Mouse (Mus musculus): Measurements from ENCODE around the gene Sec22c. TPM values are rescaled to one million over a fixed set of nuclear protein-coding genes. Genes with fewer than 3 reads are reported as not detected.

Gene Sec22c
- total RNA-seq (2023): 10 to 100 TPM; 27.3 to 30.4 TPM

GRCm38 (mm10) chr9:121704646-121705625 lies at the start of gene Sec22c:
Gene Sec22c (minus strand): TSS chr9:121705490.

GRCm38 (mm10) chr9:121718792-121719318 lies 13.6 kb upstream of the Sec22c start, which contains the start of gene Nktr:
Gene Nktr (plus strand): TSS chr9:121719169.

GRCm38 (mm10) chr9:121709898-121710583 lies 4.8 kb upstream of the Sec22c start, which contains the start of gene Ss18l2:
Gene Ss18l2 (plus strand): TSS chr9:121710329.

GRCm38 (mm10) chr9:121642401-121643181 lies 62.7 kb downstream of the Sec22c start, which contains the start of gene Vipr1:
Gene Vipr1 (plus strand): TSS chr9:121642716.

GRCm38 (mm10) chr9:121642001-121642400 lies 63.3 kb downstream of the Sec22c start, which contains the start of gene Lyzl4:
Gene Lyzl4 (minus strand): TSS chr9:121642096.

Other genes with a start within 250 kb of the Sec22c start
- gene Cck, start 209.8 kb downstream of the Sec22c start, total RNA-seq (2023): not detected
- gene Lyzl4, start 63.4 kb downstream of the Sec22c start, total RNA-seq (2023): not detected
- gene Vipr1, start 62.8 kb downstream of the Sec22c start, total RNA-seq (2023): 1 to 10 TPM in 1 of 2 experiments, under 1 TPM in 1; 0.42 to 1.7 TPM
- gene Ss18l2, start 4.8 kb upstream of the Sec22c start, total RNA-seq (2023): 10 to 100 TPM; 21.7 to 27.0 TPM
- 100 to 1,000 TPM; 140 to 158 TPM for gene Nktr, start 13.7 kb upstream of the Sec22c start, total RNA-seq (2023)
- gene Zfp651, start 53.8 kb upstream of the Sec22c start, total RNA-seq (2023): under 1 TPM; 0.15 to 0.40 TPM
- gene Klhl40, start 72.1 kb upstream of the Sec22c start, total RNA-seq (2023): not detected
- gene Hhatl, start 87.0 kb upstream of the Sec22c start, total RNA-seq (2023): not detected
- not detected for gene Ccdc13, start 134.0 kb upstream of the Sec22c start, total RNA-seq (2023)
- 10 to 100 TPM; 28.5 to 29.6 TPM for gene Higd1a, start 152.9 kb upstream of the Sec22c start, total RNA-seq (2023)
- not detected for gene Ackr2, start 192.9 kb upstream of the Sec22c start, total RNA-seq (2023)
- gene Cyp8b1, start 210.8 kb upstream of the Sec22c start, total RNA-seq (2023): not detected
- gene Fam198a, start 245.5 kb upstream of the Sec22c start, total RNA-seq (2023): not detected

Measured in neutrophil, adult 83 days (primary cell).